Comparison of ENCODE assay signal across 8 mouse cellular contexts in the genomic region with DNA sequence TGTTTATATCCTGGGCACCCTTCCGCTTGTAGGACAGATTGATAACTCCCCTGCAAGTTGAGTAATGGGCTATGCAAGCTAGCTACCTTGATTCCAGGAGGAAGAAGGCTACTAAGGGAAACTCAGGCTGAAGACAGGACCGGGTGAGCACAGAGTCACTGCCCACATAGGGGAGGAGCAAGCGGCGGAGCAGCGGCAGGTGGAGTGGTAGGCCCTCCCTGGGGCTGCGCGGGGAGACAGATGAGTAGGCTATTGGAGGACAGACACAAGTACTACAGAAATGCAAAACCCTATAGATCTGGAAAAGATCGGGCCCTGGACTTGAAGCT. TPM values are rescaled to one million over a fixed set of nuclear protein-coding genes. Genes with fewer than 3 reads are reported as not detected.
DNase-seq lines count a peak whose midpoint lies in the region; ATAC-seq lines count a peak whose summit lies in the region.

No protein-coding gene starts in this region.

- WGBS in heart, embryonic 13.5 days, result 6% methylated on average over 8 of the region's 8 CpGs
- WGBS in hindbrain, embryonic 11.5 days, result 6% methylated on average over 8 of the region's 8 CpGs
- WGBS in limb, embryonic 12.5 days, result 7% methylated on average over 8 of the region's 8 CpGs
- 8% methylated on average over 8 of the region's 8 CpGs for WGBS in midbrain, embryonic 13.5 days

- DNase-seq in heart, adult 11 months, result no peak
- DNase-seq in brain, adult 2 months (ENCODE audit: low read depth, low spot score), result peak; percentile 35
- peak; percentile 31 for DNase-seq in hindbrain, embryonic 11.5 days (ENCODE audit: low spot score)
- DNase-seq in thymus, postnatal 25 days, result peak; percentile 13
- no peak for DNase-seq in ovary, postnatal 14 days (ENCODE audit: low spot score)

- peaks cover 4% of the 10 kb centered on the region; the same call in 1 of the 2 replicates for H3K27me3 ChIP-seq in heart, embryonic 13.5 days (replicated peaks)
- H3K27me3 ChIP-seq in hindbrain, embryonic 11.5 days (ENCODE audit: control insufficient read depth, insufficient read depth, low read length), result no peaks in the 10 kb centered on the region
- H3K27me3 ChIP-seq in limb, embryonic 12.5 days, result peaks cover 14% of the 10 kb centered on the region
- H3K27me3 ChIP-seq in midbrain, embryonic 13.5 days, result no peaks in the 10 kb centered on the region

- peak overlapping the region; percentile 87 for H3K4me2 ChIP-seq in heart, embryonic 13.5 days
- peak overlapping the region; percentile 55 for H3K4me2 ChIP-seq in hindbrain, embryonic 11.5 days (replicated peaks; ENCODE audit: low read depth, low read length)
- peak overlapping the region; percentile 77 for H3K4me2 ChIP-seq in limb, embryonic 12.5 days
- H3K4me2 ChIP-seq in midbrain, embryonic 13.5 days (replicated peaks), result peak overlapping the region; percentile 84

- no peak overlapping the region for H3K27ac ChIP-seq in heart, embryonic 13.5 days (replicated peaks)
- H3K27ac ChIP-seq in hindbrain, embryonic 11.5 days (ENCODE audit: low read depth, low read length), result no peak overlapping the region
- no peak overlapping the region for H3K27ac ChIP-seq in limb, embryonic 12.5 days
- H3K27ac ChIP-seq in midbrain, embryonic 13.5 days, result no peak overlapping the region

- peak overlapping the region; percentile 74 for H3K9ac ChIP-seq in heart, embryonic 13.5 days
- H3K9ac ChIP-seq in hindbrain, embryonic 11.5 days (ENCODE audit: low read depth, low read length), result no peak overlapping the region
- peak overlapping the region; percentile 53; the same call in 1 of the 2 replicates for H3K9ac ChIP-seq in limb, embryonic 12.5 days (replicated peaks)
- H3K9ac ChIP-seq in midbrain, embryonic 13.5 days (replicated peaks), result peak overlapping the region; percentile 63

- H3K36me3 ChIP-seq in heart, embryonic 13.5 days, result no peaks in the 10 kb centered on the region
- no peaks in the 10 kb centered on the region for H3K36me3 ChIP-seq in hindbrain, embryonic 11.5 days (ENCODE audit: control insufficient read depth, insufficient read depth, low read length)
- H3K36me3 ChIP-seq in limb, embryonic 12.5 days, result no peaks in the 10 kb centered on the region
- no peaks in the 10 kb centered on the region for H3K36me3 ChIP-seq in midbrain, embryonic 13.5 days

- H3K4me3 ChIP-seq in heart, embryonic 13.5 days, result peak overlapping the region; percentile 59
- peak overlapping the region; percentile 30 for H3K4me3 ChIP-seq in hindbrain, embryonic 11.5 days (ENCODE audit: low read depth, low read length)
- peak overlapping the region; percentile 43 for H3K4me3 ChIP-seq in limb, embryonic 12.5 days (replicated peaks)
- peak overlapping the region; percentile 45 for H3K4me3 ChIP-seq in midbrain, embryonic 13.5 days (replicated peaks)

- H3K9me3 ChIP-seq in heart, embryonic 13.5 days, result no peaks in the 10 kb centered on the region; the same call in 1 of the 2 replicates
- no peaks in the 10 kb centered on the region for H3K9me3 ChIP-seq in hindbrain, embryonic 11.5 days (ENCODE audit: control insufficient read depth, low read length)
- H3K9me3 ChIP-seq in limb, embryonic 12.5 days, result no peaks in the 10 kb centered on the region
- H3K9me3 ChIP-seq in midbrain, embryonic 13.5 days, result no peaks in the 10 kb centered on the region

- peaks cover 6% of the 10 kb centered on the region for H3K4me1 ChIP-seq in heart, embryonic 13.5 days
- H3K4me1 ChIP-seq in hindbrain, embryonic 11.5 days (replicated peaks; ENCODE audit: control insufficient read depth, insufficient read depth, low read length), result no peaks in the 10 kb centered on the region
- H3K4me1 ChIP-seq in limb, embryonic 12.5 days (replicated peaks), result no peaks in the 10 kb centered on the region
- H3K4me1 ChIP-seq in midbrain, embryonic 13.5 days (replicated peaks), result peaks cover 9% of the 10 kb centered on the region; the same call in 1 of the 2 replicates

- ATAC-seq in heart, embryonic 13.5 days (ENCODE audit: extremely low read depth, insufficient number of reproducible peaks, low FRiP score, low TSS enrichment), result no peak
- ATAC-seq in hindbrain, embryonic 11.5 days (ENCODE audit: low FRiP score), result peak; percentile 35; the same call in 1 of the 2 replicates
- ATAC-seq in limb, embryonic 12.5 days (ENCODE audit: insufficient number of reproducible peaks, insufficient read depth, low FRiP score, low TSS enrichment, low read depth), result no peak
- no peak for ATAC-seq in midbrain, embryonic 13.5 days

RNA-seq across cellular contexts. Expression of a gene that starts 10.7 kb away (rescaled TPM):
- polyA plus RNA-seq in heart, embryonic 13.5 days (2015; fragmentation: Nextera tagmentation; extraction: Ambion mirVana), result 27.7 and 34.4 TPM in 2 replicates
- polyA plus RNA-seq in hindbrain, embryonic 11.5 days (2014; fragmentation: Nextera tagmentation; extraction: Ambion mirVana), result 27.3 and 31.5 TPM in 2 replicates
- polyA plus RNA-seq in limb, embryonic 12.5 days (2016; fragmentation: Nextera tagmentation; extraction: Ambion mirVana), result 43.8 and 53.2 TPM in 2 replicates
- 48.1 and 49.9 TPM in 2 replicates for polyA plus RNA-seq in midbrain, embryonic 13.5 days (2015; fragmentation: Nextera tagmentation; extraction: Ambion mirVana)

RNA-seq across cellular contexts. Expression of a gene that starts 24.8 kb away (rescaled TPM):
- polyA plus RNA-seq in heart, embryonic 13.5 days (2015; fragmentation: Nextera tagmentation; extraction: Ambion mirVana), result 0.16 TPM in 1 of 2 replicates, not detected in the other
- polyA plus RNA-seq in hindbrain, embryonic 11.5 days (2014; fragmentation: Nextera tagmentation; extraction: Ambion mirVana), result 0.11 and 0.17 TPM in 2 replicates
- polyA plus RNA-seq in limb, embryonic 12.5 days (2016; fragmentation: Nextera tagmentation; extraction: Ambion mirVana), result 0.19 and 0.23 TPM in 2 replicates
- polyA plus RNA-seq in midbrain, embryonic 13.5 days (2015; fragmentation: Nextera tagmentation; extraction: Ambion mirVana), result 0.13 TPM in 1 of 2 replicates, not detected in the other

RNA-seq across cellular contexts. Expression of a gene that starts 32.4 kb away (rescaled TPM):
- polyA plus RNA-seq in heart, embryonic 13.5 days (2015; fragmentation: Nextera tagmentation; extraction: Ambion mirVana), result not detected in 2 replicates
- polyA plus RNA-seq in hindbrain, embryonic 11.5 days (2014; fragmentation: Nextera tagmentation; extraction: Ambion mirVana), result not detected in 2 replicates
- polyA plus RNA-seq in limb, embryonic 12.5 days (2016; fragmentation: Nextera tagmentation; extraction: Ambion mirVana), result not detected in 2 replicates
- not detected in 2 replicates for polyA plus RNA-seq in midbrain, embryonic 13.5 days (2015; fragmentation: Nextera tagmentation; extraction: Ambion mirVana)

Comparison
In these comparisons a context has a peak if more than half of its experiments do, and no peak if none do; other contexts are left out.
1. DNase-seq: peak in brain, adult 2 months (single experiment), hindbrain, embryonic 11.5 days (single experiment) and thymus, postnatal 25 days (single experiment); none in heart, adult 11 months (single experiment) and ovary, postnatal 14 days (single experiment).
2. Peak in every context shown above with its lines, with median percentiles within 50 percentile points of each other: H3K4me2 ChIP-seq and H3K4me3 ChIP-seq.